Mouse (Mus musculus): Measurements from ENCODE around the gene Ifitm1. TPM values are rescaled to one million over a fixed set of nuclear protein-coding genes. Genes with fewer than 3 reads are reported as not detected.

Gene Ifitm1
- polyA plus RNA-seq, 1 experiment from 2014 or later, result 20.1 TPM

DNA sequence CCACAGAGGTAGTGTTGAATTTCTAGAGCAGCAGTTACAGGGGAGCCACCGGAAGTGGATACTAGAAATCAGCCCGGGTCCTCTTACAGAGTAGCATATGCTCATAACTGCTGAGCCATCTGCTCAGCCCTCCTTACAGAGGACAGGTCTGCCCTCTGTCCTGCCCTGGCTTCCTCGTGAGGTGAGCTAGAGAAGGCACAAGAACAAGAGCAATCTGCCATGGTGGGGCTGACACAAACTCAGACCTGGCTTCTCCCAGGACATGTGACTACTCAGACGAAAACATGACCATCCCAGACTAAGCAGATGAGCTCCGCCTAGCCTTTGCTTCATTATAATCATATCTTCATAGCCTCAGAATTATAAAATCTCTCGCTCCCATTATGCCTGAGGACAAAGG, 15.3 kb upstream of the Ifitm1 start:
- no peak overlapping the region for H3K27ac ChIP-seq (replicated peaks; ENCODE audit: low read depth, low read length)
- H3K36me3 ChIP-seq (replicated peaks; ENCODE audit: control insufficient read depth, insufficient read depth, low read depth, low read length), result no peaks in the 10 kb centered on the region
- H3K4me2 ChIP-seq (ENCODE audit: low read depth, low read length), result no peak overlapping the region
- ATAC-seq (replicated peaks; ENCODE audit: insufficient number of reproducible peaks, low FRiP score, low TSS enrichment, low read depth) (no peak), DNase-seq (ENCODE audit: low spot score) (no peak)
- no peak overlapping the region for H3K9ac ChIP-seq (replicated peaks; ENCODE audit: low read length)
- H3K4me3 ChIP-seq (ENCODE audit: low read depth, low read length), result no peak overlapping the region
- peaks cover 8% of the 10 kb centered on the region for H3K4me1 ChIP-seq (ENCODE audit: control insufficient read depth, insufficient read depth, low read length)
- no peaks in the 10 kb centered on the region for H3K27me3 ChIP-seq (ENCODE audit: control insufficient read depth, insufficient read depth, low read length)
- H3K9me3 ChIP-seq (replicated peaks; ENCODE audit: control insufficient read depth, low read length), result no peaks in the 10 kb centered on the region
- WGBS, result 68% methylated on average over 6 of the region's 6 CpGs

GRCm38 (mm10) chr7:140952441-140952840, 14.6 kb upstream of the Ifitm1 start:
- DNase-seq (ENCODE audit: low spot score), result no peak
- Histone ChIP-seq H3K9me3 (replicated peaks; ENCODE audit: control insufficient read depth, low read length) (no peaks in the 10 kb centered on the region), H3K27me3 (ENCODE audit: control insufficient read depth, insufficient read depth, low read length) (no peaks in the 10 kb centered on the region), H3K4me1 (ENCODE audit: control insufficient read depth, insufficient read depth, low read length) (peaks cover 8% of the 10 kb centered on the region), H3K4me3 (ENCODE audit: low read depth, low read length) (no peak overlapping the region), H3K9ac (replicated peaks; ENCODE audit: low read length) (no peak overlapping the region), H3K27ac (replicated peaks; ENCODE audit: low read depth, low read length) (no peak overlapping the region), H3K4me2 (ENCODE audit: low read depth, low read length) (no peak overlapping the region), H3K36me3 (replicated peaks; ENCODE audit: control insufficient read depth, insufficient read depth, low read depth, low read length) (no peaks in the 10 kb centered on the region)
- 73% methylated on average over 7 of the region's 7 CpGs for WGBS
- ATAC-seq (replicated peaks; ENCODE audit: insufficient number of reproducible peaks, low FRiP score, low TSS enrichment, low read depth), result no peak

DNA sequence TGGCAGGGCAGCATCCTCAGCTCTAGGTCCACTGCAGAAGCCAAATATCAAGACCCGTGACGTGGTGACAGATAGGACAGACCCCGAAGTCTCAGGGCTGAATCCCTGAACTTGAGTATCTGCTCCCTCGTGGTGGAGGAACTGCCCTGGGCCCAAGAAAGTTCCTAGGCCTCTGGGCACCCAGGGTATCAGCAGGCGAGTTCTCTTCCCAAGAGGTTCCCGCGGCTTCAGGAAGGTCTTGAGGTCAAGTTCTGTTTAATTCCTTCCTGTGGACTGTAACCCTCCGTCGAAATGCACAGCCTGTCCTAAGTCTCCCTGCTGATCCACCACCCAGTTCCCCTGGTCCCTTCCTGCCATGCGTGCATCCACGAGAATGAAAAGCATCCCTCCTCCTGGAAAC, 13.9 kb upstream of the Ifitm1 start:
- no peak for ATAC-seq (replicated peaks; ENCODE audit: insufficient number of reproducible peaks, low FRiP score, low TSS enrichment, low read depth)
- H3K4me1 ChIP-seq (ENCODE audit: control insufficient read depth, insufficient read depth, low read length), result peaks cover 8% of the 10 kb centered on the region
- H3K27me3 ChIP-seq (ENCODE audit: control insufficient read depth, insufficient read depth, low read length), result no peaks in the 10 kb centered on the region
- no peaks in the 10 kb centered on the region for H3K36me3 ChIP-seq (replicated peaks; ENCODE audit: control insufficient read depth, insufficient read depth, low read depth, low read length)
- H3K27ac ChIP-seq (replicated peaks; ENCODE audit: low read depth, low read length), result no peak overlapping the region
- no peak overlapping the region for H3K4me3 ChIP-seq (ENCODE audit: low read depth, low read length)
- H3K9me3 ChIP-seq (replicated peaks; ENCODE audit: control insufficient read depth, low read length), result no peaks in the 10 kb centered on the region
- H3K9ac ChIP-seq (replicated peaks; ENCODE audit: low read length), result no peak overlapping the region
- 83% methylated on average over 11 of the region's 11 CpGs for WGBS
- no peak overlapping the region for H3K4me2 ChIP-seq (ENCODE audit: low read depth, low read length)
- no peak for DNase-seq (ENCODE audit: low spot score)

GRCm38 (mm10) chr7:140953800-140954732, 13.0 kb upstream of the Ifitm1 start:
- Histone ChIP-seq H3K36me3 (replicated peaks; ENCODE audit: control insufficient read depth, insufficient read depth, low read depth, low read length) (no peaks in the 10 kb centered on the region), H3K9ac (replicated peaks; ENCODE audit: low read length) (peak overlapping the region; percentile 37), H3K27ac (replicated peaks; ENCODE audit: low read depth, low read length) (no peak overlapping the region), H3K4me3 (ENCODE audit: low read depth, low read length) (peak overlapping the region; percentile 55), H3K9me3 (replicated peaks; ENCODE audit: control insufficient read depth, low read length) (no peaks in the 10 kb centered on the region), H3K4me1 (ENCODE audit: control insufficient read depth, insufficient read depth, low read length) (peaks cover 8% of the 10 kb centered on the region), H3K4me2 (ENCODE audit: low read depth, low read length) (peak overlapping the region; percentile 67), H3K27me3 (ENCODE audit: control insufficient read depth, insufficient read depth, low read length) (no peaks in the 10 kb centered on the region)
- WGBS, result 67% methylated on average over 15 of the region's 15 CpGs
- DNase-seq (ENCODE audit: low spot score) (no peak), ATAC-seq (replicated peaks; ENCODE audit: insufficient number of reproducible peaks, low FRiP score, low TSS enrichment, low read depth) (no peak)

- no peaks in the 10 kb centered on the region for H3K9me3 ChIP-seq (replicated peaks; ENCODE audit: control insufficient read depth, low read length)
- WGBS, result 8% methylated on average over 9 of the region's 9 CpGs
- peak overlapping the region; percentile 67 for H3K4me2 ChIP-seq (ENCODE audit: low read depth, low read length)
- H3K27ac ChIP-seq (replicated peaks; ENCODE audit: low read depth, low read length), result no peak overlapping the region
- H3K36me3 ChIP-seq (replicated peaks; ENCODE audit: control insufficient read depth, insufficient read depth, low read depth, low read length), result no peaks in the 10 kb centered on the region
- DNase-seq (ENCODE audit: low spot score) (no peak), ATAC-seq (replicated peaks; ENCODE audit: insufficient number of reproducible peaks, low FRiP score, low TSS enrichment, low read depth) (no peak)
- peaks cover 8% of the 10 kb centered on the region for H3K4me1 ChIP-seq (ENCODE audit: control insufficient read depth, insufficient read depth, low read length)
- no peaks in the 10 kb centered on the region for H3K27me3 ChIP-seq (ENCODE audit: control insufficient read depth, insufficient read depth, low read length)
- H3K4me3 ChIP-seq (ENCODE audit: low read depth, low read length), result peak overlapping the region; percentile 55
- H3K9ac ChIP-seq (replicated peaks; ENCODE audit: low read length), result peak overlapping the region; percentile 37
These were observed 12.3 kb upstream of the Ifitm1 start for GRCm38 (mm10) chr7:140954733-140955071.

GRCm38 (mm10) chr7:140955342-140955741, 11.7 kb upstream of the Ifitm1 start:
- ATAC-seq (replicated peaks; ENCODE audit: insufficient number of reproducible peaks, low FRiP score, low TSS enrichment, low read depth) (peak; percentile 50), DNase-seq (ENCODE audit: low spot score) (peak; percentile 54)
- Histone ChIP-seq H3K4me2 (ENCODE audit: low read depth, low read length) (peak overlapping the region; percentile 67), H3K36me3 (replicated peaks; ENCODE audit: control insufficient read depth, insufficient read depth, low read depth, low read length) (no peaks in the 10 kb centered on the region), H3K4me3 (ENCODE audit: low read depth, low read length) (peak overlapping the region; percentile 55), H3K27me3 (ENCODE audit: control insufficient read depth, insufficient read depth, low read length) (no peaks in the 10 kb centered on the region), H3K4me1 (ENCODE audit: control insufficient read depth, insufficient read depth, low read length) (peaks cover 8% of the 10 kb centered on the region), H3K27ac (replicated peaks; ENCODE audit: low read depth, low read length) (peak overlapping the region; percentile 89), H3K9ac (replicated peaks; ENCODE audit: low read length) (peak overlapping the region; percentile 69), H3K9me3 (replicated peaks; ENCODE audit: control insufficient read depth, low read length) (no peaks in the 10 kb centered on the region)
- WGBS, result 15% methylated on average over 17 of the region's 17 CpGs

DNA sequence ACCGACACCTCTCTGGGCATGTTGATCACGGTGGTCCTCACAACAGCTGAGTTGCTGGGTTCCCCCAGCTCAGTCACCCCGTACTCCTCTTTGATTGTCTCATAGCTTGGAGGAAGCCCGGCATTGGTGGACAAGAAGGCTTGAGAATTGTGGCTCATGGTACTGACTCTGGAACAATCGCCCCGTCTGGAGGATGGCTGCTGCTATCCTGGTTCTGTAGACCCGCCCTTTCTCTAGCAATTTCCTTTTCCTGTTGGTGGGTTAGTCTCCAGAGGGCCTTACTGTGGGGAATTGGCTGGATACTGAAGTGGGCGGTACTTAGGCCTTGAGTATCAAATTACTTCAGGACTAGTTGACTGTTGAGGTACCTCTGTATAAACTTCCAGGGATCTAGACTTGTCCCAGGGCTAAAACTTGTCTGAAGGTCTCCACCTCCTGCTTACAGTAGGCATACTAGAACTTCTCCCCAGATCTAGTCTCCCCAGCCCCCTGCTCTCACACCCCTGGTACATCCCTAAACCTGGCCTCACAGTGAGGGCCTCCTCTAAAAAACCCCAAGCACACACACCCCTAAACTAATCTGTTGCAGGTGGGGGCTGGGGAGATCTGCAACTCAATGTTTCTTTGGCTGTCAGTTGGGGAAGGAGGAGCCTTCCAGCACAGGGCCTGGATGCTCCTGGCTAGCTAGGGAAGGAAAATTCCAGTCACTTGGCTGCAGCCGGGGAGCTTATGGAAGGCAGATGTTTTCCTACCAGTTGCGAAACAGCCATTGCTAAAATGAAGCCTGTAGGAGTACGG, 11.1 kb upstream of the Ifitm1 start, which contains the start of the genes Gm45717 and Ifitm2:
TSS of gene Gm45717 (minus strand) at position 180 of the 798 bp plus-strand sequence.
TSS of gene Ifitm2 (minus strand) at position 230 of the 798 bp plus-strand sequence.
- no peaks in the 10 kb centered on the region for H3K9me3 ChIP-seq (replicated peaks; ENCODE audit: control insufficient read depth, low read length)
- peak within 1 kb of the TSS; percentile 55 for H3K4me3 ChIP-seq (ENCODE audit: low read depth, low read length)
- peaks cover 8% of the 10 kb centered on the region for H3K4me1 ChIP-seq (ENCODE audit: control insufficient read depth, insufficient read depth, low read length)
- H3K4me2 ChIP-seq (ENCODE audit: low read depth, low read length), result peak within 1 kb of the TSS; percentile 67
- DNase-seq (ENCODE audit: low spot score) (peak; percentile 88), ATAC-seq (replicated peaks; ENCODE audit: insufficient number of reproducible peaks, low FRiP score, low TSS enrichment, low read depth) (peak; percentile 80)
- H3K9ac ChIP-seq (replicated peaks; ENCODE audit: low read length), result peak within 1 kb of the TSS; percentile 69
- H3K27me3 ChIP-seq (ENCODE audit: control insufficient read depth, insufficient read depth, low read length), result no peaks in the 10 kb centered on the region
- peak within 1 kb of the TSS; percentile 89 for H3K27ac ChIP-seq (replicated peaks; ENCODE audit: low read depth, low read length)
- 11% methylated on average over 11 of the region's 11 CpGs for WGBS
- no peaks in the 10 kb centered on the region for H3K36me3 ChIP-seq (replicated peaks; ENCODE audit: control insufficient read depth, insufficient read depth, low read depth, low read length)

GRCm38 (mm10) chr7:140956556-140956869, 10.5 kb upstream of the Ifitm1 start:
- DNase-seq (ENCODE audit: low spot score) (no peak), ATAC-seq (replicated peaks; ENCODE audit: insufficient number of reproducible peaks, low FRiP score, low TSS enrichment, low read depth) (no peak)
- Histone ChIP-seq H3K27me3 (ENCODE audit: control insufficient read depth, insufficient read depth, low read length) (no peaks in the 10 kb centered on the region), H3K27ac (replicated peaks; ENCODE audit: low read depth, low read length) (peak overlapping the region; percentile 89), H3K4me1 (ENCODE audit: control insufficient read depth, insufficient read depth, low read length) (peaks cover 8% of the 10 kb centered on the region), H3K9ac (replicated peaks; ENCODE audit: low read length) (no peak overlapping the region), H3K4me3 (ENCODE audit: low read depth, low read length) (no peak overlapping the region), H3K4me2 (ENCODE audit: low read depth, low read length) (no peak overlapping the region; the same call in 1 of the 2 replicates), H3K9me3 (replicated peaks; ENCODE audit: control insufficient read depth, low read length) (no peaks in the 10 kb centered on the region), H3K36me3 (replicated peaks; ENCODE audit: control insufficient read depth, insufficient read depth, low read depth, low read length) (no peaks in the 10 kb centered on the region)
- 41% methylated on average over 6 of the region's 6 CpGs for WGBS

Data from embryonic facial prominence, embryonic 11.5 days (tissue).